Mouse (Mus musculus) CH12.LX (cell line): ENCODE data around the gene Nsd1. TPM values are rescaled to one million over a fixed set of nuclear protein-coding genes. Genes with fewer than 3 reads are reported as not detected.

Experiments
- DNase-seq: peaks from one replicate; pipeline ENCODE4 v3.0.0-alpha.2; 2013; ENCODE audit errors: extremely low read depth
- H3K27ac ChIP-seq: 2 replicates; pipeline ENCODE4 v1.5.1; 2012; ENCODE audit warnings: low read depth, mild to moderate bottlenecking, control low read depth, moderate library complexity; ENCODE audit not compliant: insufficient read depth
- H3K27me3 ChIP-seq: replicated peaks from 2 replicates; pipeline ENCODE3; 2012; ENCODE audit warnings: inconsistent platforms
- H3K36me3 ChIP-seq, 2 experiments: replicated peaks in 1 of 2; 2 replicates each; pipeline versions ENCODE3 to v1.6.1; 2012; ENCODE audit warnings: inconsistent platforms in 1 of 2, low read length in 1 of 2, mild to moderate bottlenecking in 1 of 2, mixed read lengths in 1 of 2, moderate library complexity in 1 of 2; ENCODE audit not compliant: control insufficient read depth in 1 of 2, insufficient read depth in 1 of 2
- H3K4me1 ChIP-seq, 2 experiments: 2 replicates each; pipeline ENCODE4 v1.6.1; 2012; ENCODE audit warnings: inconsistent platforms in 1 of 2, moderate library complexity in 1 of 2; ENCODE audit not compliant: insufficient read depth in 2 of 2, control insufficient read depth in 1 of 2
- H3K4me2 ChIP-seq: 2 replicates; pipeline ENCODE4 v1.6.1; 2012; ENCODE audit warnings: low read depth, mild to moderate bottlenecking, control low read depth; ENCODE audit not compliant: poor library complexity, insufficient read depth, severe bottlenecking
- H3K4me3 ChIP-seq, 3 experiments: fragments of 150-350 bp in 1 of 3; sonication (generic) in 1 of 3; replicated peaks in 1 of 3; 2 replicates each; pipeline versions ENCODE3 to v1.5.1; 2011 to 2012; ENCODE audit warnings: low read depth in 2 of 3, low read length in 2 of 3, mild to moderate bottlenecking in 2 of 3, moderate library complexity in 2 of 3, control low read depth in 1 of 3, improper control_type of control experiment in 1 of 3, inconsistent platforms in 1 of 3, mixed read lengths in 1 of 3; ENCODE audit not compliant: poor library complexity in 1 of 3
- H3K79me2 ChIP-seq: replicated peaks from 2 replicates; pipeline ENCODE4 v1.6.1; 2012; ENCODE audit warnings: mild to moderate bottlenecking, moderate library complexity; ENCODE audit not compliant: control insufficient read depth, poor library complexity, insufficient read depth, severe bottlenecking; ENCODE audit errors: extremely low read depth
- H3K9ac ChIP-seq: 2 replicates; pipeline ENCODE4 v1.6.1; 2012; ENCODE audit warnings: low read depth, mild to moderate bottlenecking, control low read depth, moderate library complexity; ENCODE audit not compliant: insufficient read depth
- H3K9me3 ChIP-seq: replicated peaks from 2 replicates; pipeline ENCODE3; 2012; ENCODE audit warnings: low read length, inconsistent platforms, mixed read lengths
- BHLHE40 ChIP-seq: IDR thresholded peaks from 2 replicates; pipeline ENCODE4 v1.6.1; 2011; ENCODE audit warnings: mild to moderate bottlenecking, low read depth, low read length, improper control_type of control experiment
- CHD1 ChIP-seq: IDR thresholded peaks from 2 replicates; pipeline ENCODE4 v1.6.1; 2012; ENCODE audit warnings: low read depth, low read length, improper control_type of control experiment, inconsistent platforms
- CHD2 ChIP-seq: IDR thresholded peaks from 2 replicates; pipeline ENCODE4 v1.6.1; 2011; ENCODE audit warnings: low read length, improper control_type of control experiment
- CTCF ChIP-seq, 2 experiments: IDR thresholded peaks in 1 of 2; conservative IDR thresholded peaks in 1 of 2; 2 replicates each; pipeline ENCODE4 v1.5.1; 2011 to 2012; ENCODE audit warnings: low read depth in 2 of 2, low read length in 2 of 2, improper control_type of control experiment in 1 of 2, inconsistent platforms in 1 of 2, mild to moderate bottlenecking in 1 of 2, moderate library complexity in 1 of 2
- E2F4 ChIP-seq: IDR thresholded peaks from 2 replicates; pipeline ENCODE4 v1.6.1; 2011; ENCODE audit warnings: low read depth, low read length, improper control_type of control experiment; ENCODE audit not compliant: insufficient replicate concordance
- EP300 ChIP-seq: IDR thresholded peaks from 2 replicates; pipeline ENCODE4 v1.6.1; 2011; ENCODE audit warnings: low read length, improper control_type of control experiment
- ETS1 ChIP-seq: conservative IDR thresholded peaks from 2 replicates; pipeline ENCODE4 v1.6.1; 2012; ENCODE audit warnings: low read depth, mild to moderate bottlenecking, inconsistent platforms, low read length, improper control_type of control experiment, moderate library complexity
- GABPA ChIP-seq: IDR thresholded peaks from 2 replicates; pipeline ENCODE4 v1.6.1; 2012; ENCODE audit warnings: low read depth, low read length, improper control_type of control experiment, inconsistent platforms; ENCODE audit not compliant: insufficient replicate concordance
- HCFC1 ChIP-seq: IDR thresholded peaks from 2 replicates; pipeline ENCODE4 v1.6.1; 2012; ENCODE audit warnings: low read depth, mild to moderate bottlenecking, inconsistent platforms, low read length, improper control_type of control experiment
- IRF4 ChIP-seq: IDR thresholded peaks from 2 replicates; pipeline ENCODE4 v1.6.1; 2014; ENCODE audit warnings: low read depth, mild to moderate bottlenecking, inconsistent platforms, low read length, improper control_type of control experiment
- JUN ChIP-seq: IDR thresholded peaks from 2 replicates; pipeline ENCODE4 v1.6.1; 2011; ENCODE audit warnings: low read depth, mild to moderate bottlenecking, low read length, improper control_type of control experiment, moderate library complexity; ENCODE audit not compliant: insufficient read depth
- MAFK ChIP-seq: IDR thresholded peaks from 2 replicates; pipeline ENCODE4 v1.6.1; 2011; ENCODE audit warnings: low read length, improper control_type of control experiment; ENCODE audit not compliant: insufficient replicate concordance
- MEF2A ChIP-seq: IDR thresholded peaks from 2 replicates; pipeline ENCODE4 v1.6.1; 2014; ENCODE audit warnings: low read depth, mild to moderate bottlenecking, inconsistent platforms, low read length, improper control_type of control experiment, borderline replicate concordance
- MYC ChIP-seq: IDR thresholded peaks from 2 replicates; pipeline ENCODE4 v1.6.1; 2011; ENCODE audit warnings: low read depth, mild to moderate bottlenecking, improper control_type of control experiment, low read length
- NELFE ChIP-seq: IDR thresholded peaks from 2 replicates; pipeline ENCODE4 v1.6.1; 2011; ENCODE audit warnings: low read depth, low read length, improper control_type of control experiment
- NRF1 ChIP-seq: IDR thresholded peaks from 2 replicates; pipeline ENCODE4 v1.6.1; 2014; ENCODE audit warnings: low read depth, mild to moderate bottlenecking, inconsistent platforms, low read length, improper control_type of control experiment, moderate library complexity
- POLR2A ChIP-seq: IDR thresholded peaks from 2 replicates; pipeline ENCODE4 v1.6.1; 2011; ENCODE audit warnings: low read depth, mild to moderate bottlenecking, improper control_type of control experiment, low read length
- RAD21 ChIP-seq: IDR thresholded peaks from 2 replicates; pipeline ENCODE4 v1.6.1; 2011; ENCODE audit warnings: low read depth, mild to moderate bottlenecking, low read length, improper control_type of control experiment, moderate library complexity
- RCOR1 ChIP-seq: conservative IDR thresholded peaks from 2 replicates; pipeline ENCODE4 v1.6.1; 2012; ENCODE audit warnings: low read depth, mild to moderate bottlenecking, inconsistent platforms, low read length, improper control_type of control experiment
- SMC3 ChIP-seq: IDR thresholded peaks from 2 replicates; pipeline ENCODE4 v1.6.1; 2011; ENCODE audit warnings: low read depth, low read length, improper control_type of control experiment
- TBP ChIP-seq: conservative IDR thresholded peaks from 2 replicates; pipeline ENCODE4 v1.6.1; 2011; ENCODE audit warnings: low read depth, low read length, improper control_type of control experiment
- TCF12 ChIP-seq: IDR thresholded peaks from 2 replicates; pipeline ENCODE4 v1.6.1; 2014; ENCODE audit warnings: low read depth, mild to moderate bottlenecking, inconsistent platforms, low read length, improper control_type of control experiment
- UBTF ChIP-seq: IDR thresholded peaks from 2 replicates; pipeline ENCODE4 v1.6.1; 2012; ENCODE audit warnings: low read depth, mild to moderate bottlenecking, inconsistent platforms, low read length, improper control_type of control experiment, moderate library complexity
- USF1 ChIP-seq: IDR thresholded peaks from 2 replicates; pipeline ENCODE4 v1.6.1; 2014; ENCODE audit warnings: low read depth, mild to moderate bottlenecking, inconsistent platforms, low read length, improper control_type of control experiment
- USF2 ChIP-seq: conservative IDR thresholded peaks from 2 replicates; pipeline ENCODE4 v1.6.1; 2011; ENCODE audit warnings: low read depth, low read length, improper control_type of control experiment
- ZC3H11A ChIP-seq: IDR thresholded peaks from 2 replicates; pipeline ENCODE4 v1.6.1; 2012; ENCODE audit warnings: low read depth, mild to moderate bottlenecking, inconsistent platforms, low read length, improper control_type of control experiment
- ZKSCAN1 ChIP-seq: IDR thresholded peaks from 2 replicates; pipeline ENCODE4 v1.6.1; 2012; ENCODE audit warnings: low read depth, inconsistent platforms, low read length, improper control_type of control experiment, borderline replicate concordance
- ZNF384 ChIP-seq: IDR thresholded peaks from 2 replicates; pipeline ENCODE4 v1.6.1; 2012; ENCODE audit warnings: low read depth, low read length, improper control_type of control experiment, inconsistent platforms
- dilution Hi-C: fragments of 300-500 bp; cut with MboI; formaldehyde crosslinking; loops from 2 replicates; pipeline ENCODE4 v1.14.3; 2020; ENCODE audit warnings: low sequenced_read_pairs; ENCODE audit not compliant: extremely low pct_unique_long_range_greater_than_20kb, extremely low pct_ligation_motif_present
- in situ Hi-C: fragments of 300-500 bp; cut with MboI; formaldehyde crosslinking; loops from 3 replicates; pipeline ENCODE4 v1.14.3; 2019; ENCODE audit warnings: low sequenced_read_pairs, low pct_ligation_motif_present, low pct_unique_long_range_greater_than_20kb, mixed read lengths
- polyA plus RNA-seq: library from polyadenylated mRNA; unstranded; fragments of >175 nt; gene quantifications from 2 replicates; pipeline ENCODE4 v1.2.1, GENCODE M21; 2012; ENCODE audit warnings: low read depth; ENCODE audit not compliant: insufficient read length
- total RNA-seq, 2 experiments: library from RNA; depleted of rRNA; stranded (reverse); fragments of 300-350 nt in 1 of 2; fragments of >200 nt in 1 of 2; gene quantifications; 2 replicates each; pipeline ENCODE4 v1.2.3; 2012 to 2014

Gene Nsd1
- total and polyA plus RNA-seq, 3 experiments = 11.8 to 13.8 (median 12.6) TPM

GRCm38 (mm10) chr13:55182173-55182894, 27.2 kb upstream of the Nsd1 start:
- Histone ChIP-seq H3K9me3 (no peaks in the 10 kb centered on the region), H3K27ac (no peak overlapping the region), H3K4me2 (no peak overlapping the region), H3K36me3 (no peaks in the 10 kb centered on the region), H3K9ac (no peak overlapping the region), H3K4me1 (0 out of 4 replicates have a peak, but pooled peaks cover 0 to 3% of the 10 kb centered on the region in 2 experiments), H3K79me2 (no peaks in the 10 kb centered on the region), H3K4me3 (no peak overlapping the region), H3K27me3 (no peaks in the 10 kb centered on the region)
- TF ChIP-seq ZC3H11A = no peak
- no peak for TF ChIP-seq ETS1
- TF ChIP-seq MEF2A = no peak
- no peak for TF ChIP-seq NELFE
- TF ChIP-seq NRF1 = no peak
- TF ChIP-seq TBP = no peak
- no peak for TF ChIP-seq CHD2
- TF ChIP-seq MYC = no peak
- no peak for TF ChIP-seq ZKSCAN1
- peak; percentile 57 for TF ChIP-seq SMC3
- no peak for TF ChIP-seq RCOR1
- TF ChIP-seq BHLHE40 = no peak
- TF ChIP-seq RAD21 = peak; percentile 76
- no peak for TF ChIP-seq JUN
- no peak for TF ChIP-seq E2F4
- TF ChIP-seq UBTF = no peak
- TF ChIP-seq USF1 = no peak
- TF ChIP-seq CHD1 = no peak
- no peak for TF ChIP-seq USF2
- no peak for TF ChIP-seq EP300
- TF ChIP-seq ZNF384 = no peak
- no peak for TF ChIP-seq HCFC1
- TF ChIP-seq MAFK = peak; percentile 100
- no peak for TF ChIP-seq GABPA
- no peak for TF ChIP-seq IRF4
- peak; percentile 12 to 77; a peak in 2 of 4 replicates for TF ChIP-seq CTCF (conservative IDR thresholded peaks at IDR 0.05 in 1 of 2, IDR thresholded peaks at IDR 0.05 in 1 of 2; ENCODE audit: low read depth in 2 of 2, low read length in 2 of 2)
- no peak for TF ChIP-seq TCF12
- TF ChIP-seq POLR2A = no peak
- in situ Hi-C loops = no loop called here
- dilution Hi-C loops = no loop called here
- DNase-seq = peak; percentile 40
